Mouse (Mus musculus): ENCODE measurements around the gene Sik1.

GRCm38 (mm10) chr17:31868076-31868475 is 12.5 kb upstream of the Sik1 start:
- TF ChIP-seq POLR2A (IDR thresholded peaks at IDR 0.05; ENCODE audit: low read depth, low read length) (no peak), CTCF (IDR thresholded peaks at IDR 0.05; ENCODE audit: borderline replicate concordance, insufficient read depth, low read length) (no peak)

All from embryonic fibroblast, embryonic 13.5 days (primary cell).